In genomic region chr7:29179323-29179722, GRCm38 (mm10) we compare ENCODE assay signal across 7 mouse cellular contexts. TPM values are rescaled to one million over a fixed set of nuclear protein-coding genes. Genes with fewer than 3 reads are reported as not detected.
DNase-seq lines count a peak whose midpoint lies in the region; ATAC-seq and TF ChIP-seq lines count a peak whose summit lies in the region.

No protein-coding gene starts in this region.

- TF ChIP-seq CTCF in spleen, adult 2 months (IDR thresholded peaks at IDR 0.05; ENCODE audit: extremely low read depth, insufficient read depth, insufficient read length, insufficient replicate concordance) = no peak
- TF ChIP-seq CTCF in hindbrain, postnatal 0 days (IDR thresholded peaks at IDR 0.05; ENCODE audit: low read depth) = no peak

- intact Hi-C loops in left cerebral cortex, postnatal 36 days (cut with DNase I) = no loop called here

- H3K27ac ChIP-seq in spleen, adult 2 months (ENCODE audit: insufficient read depth, low read length) = no peak overlapping the region
- no peak overlapping the region for H3K27ac ChIP-seq in embryonic facial prominence, embryonic 10.5 days (replicated peaks)
- no peak overlapping the region for H3K27ac ChIP-seq in hindbrain, postnatal 0 days
- no peak overlapping the region for H3K27ac ChIP-seq in midbrain, embryonic 12.5 days (replicated peaks)

- H3K36me3 ChIP-seq in spleen, adult 2 months (ENCODE audit: control insufficient read depth, insufficient read depth, low read length) = peaks cover 21% of the 10 kb centered on the region
- H3K36me3 ChIP-seq in embryonic facial prominence, embryonic 10.5 days (replicated peaks) = peaks cover 43% of the 10 kb centered on the region
- H3K36me3 ChIP-seq in hindbrain, postnatal 0 days (ENCODE audit: insufficient read depth, low read length) = peaks cover 22% of the 10 kb centered on the region
- peaks cover 27% of the 10 kb centered on the region for H3K36me3 ChIP-seq in midbrain, embryonic 12.5 days

- 18% methylated on average over 7 of the region's 7 CpGs for WGBS in spleen, adult 2 months
- WGBS in embryonic facial prominence, embryonic 10.5 days = 59% methylated on average over 7 of the region's 7 CpGs
- 59% methylated on average over 7 of the region's 7 CpGs for WGBS in hindbrain, postnatal 0 days
- WGBS in midbrain, embryonic 12.5 days = 54% methylated on average over 7 of the region's 7 CpGs

- no peak for ATAC-seq in hindbrain, postnatal 0 days
- ATAC-seq in midbrain, embryonic 12.5 days (ENCODE audit: low FRiP score, low read depth) = no peak

- H3K4me1 ChIP-seq in spleen, adult 2 months (ENCODE audit: control insufficient read depth, insufficient read depth, insufficient read length) = peaks cover 9% of the 10 kb centered on the region; the same call in 1 of the 2 replicates
- peaks cover 17% of the 10 kb centered on the region for H3K4me1 ChIP-seq in embryonic facial prominence, embryonic 10.5 days
- peaks cover 10% of the 10 kb centered on the region for H3K4me1 ChIP-seq in hindbrain, postnatal 0 days (ENCODE audit: insufficient read depth, low read length)
- peaks cover 17% of the 10 kb centered on the region for H3K4me1 ChIP-seq in midbrain, embryonic 12.5 days

- no peaks in the 10 kb centered on the region for H3K27me3 ChIP-seq in spleen, adult 2 months (ENCODE audit: control insufficient read depth, insufficient read depth, low read length)
- H3K27me3 ChIP-seq in embryonic facial prominence, embryonic 10.5 days (replicated peaks; ENCODE audit: low read depth, poor library complexity, severe bottlenecking) = peaks cover 11% of the 10 kb centered on the region
- 0 out of 2 replicates have a peak, but pooled peaks cover under 1% of the 10 kb centered on the region for H3K27me3 ChIP-seq in hindbrain, postnatal 0 days (ENCODE audit: insufficient read depth, low read length)
- peaks cover 10% of the 10 kb centered on the region for H3K27me3 ChIP-seq in midbrain, embryonic 12.5 days

- no peak for DNase-seq in spleen, adult 2 months (ENCODE audit: low read depth in 1 of 2, low spot score in 2 of 2)
- no peak for DNase-seq in spleen, postnatal 14 days (ENCODE audit: low spot score in 2 of 2)
- DNase-seq in embryonic facial prominence, embryonic 10.5 days (ENCODE audit: low spot score) = no peak
- no peak for DNase-seq in hindbrain, postnatal 0 days (ENCODE audit: low spot score)
- DNase-seq in adrenal gland, postnatal 10 days = no peak
- no peak for DNase-seq in left cerebral cortex, postnatal 36 days (ENCODE audit: low spot score in 2 of 2)

- H3K9me3 ChIP-seq in embryonic facial prominence, embryonic 10.5 days = no peaks in the 10 kb centered on the region
- H3K9me3 ChIP-seq in hindbrain, postnatal 0 days (ENCODE audit: low read length) = no peaks in the 10 kb centered on the region
- no peaks in the 10 kb centered on the region for H3K9me3 ChIP-seq in midbrain, embryonic 12.5 days

- TF ChIP-seq POLR2A in spleen, adult 2 months (IDR thresholded peaks at IDR 0.05; ENCODE audit: low read depth, low read length) = no peak

- H3K4me2 ChIP-seq in hindbrain, postnatal 0 days (ENCODE audit: low read depth, low read length) = peak overlapping the region; percentile 85
- H3K4me2 ChIP-seq in midbrain, embryonic 12.5 days (replicated peaks) = peak overlapping the region; percentile 85

- H3K9ac ChIP-seq in hindbrain, postnatal 0 days (replicated peaks; ENCODE audit: low read length) = peak overlapping the region; percentile 73
- H3K9ac ChIP-seq in midbrain, embryonic 12.5 days (replicated peaks) = peak overlapping the region; percentile 79

- peak overlapping the region; percentile 10; the same call in 1 of the 2 replicates for H3K4me3 ChIP-seq in spleen, adult 2 months (ENCODE audit: extremely low read depth, insufficient read depth, insufficient read length)
- peak overlapping the region; percentile 78 for H3K4me3 ChIP-seq in embryonic facial prominence, embryonic 10.5 days
- H3K4me3 ChIP-seq in hindbrain, postnatal 0 days (ENCODE audit: low read length) = peak overlapping the region; percentile 49
- H3K4me3 ChIP-seq in midbrain, embryonic 12.5 days = peak overlapping the region; percentile 69

RNA-seq across cellular contexts. Expression of gene Psmd8, which starts 1.2 kb away (rescaled TPM):
- polyA plus RNA-seq in spleen, adult 2 months (2012; rRNA removed) = 82.0 and 91.1 TPM in 2 replicates
- 303 and 307 TPM in 2 replicates for polyA plus RNA-seq in embryonic facial prominence, embryonic 10.5 days (2016; fragmentation: Nextera tagmentation; extraction: Ambion mirVana)
- total RNA-seq in hindbrain, postnatal 0 days (2014; rRNA removed) = 320 and 323 TPM in 2 replicates
- polyA plus RNA-seq in hindbrain, postnatal 0 days (2015; fragmentation: Nextera tagmentation; extraction: Ambion mirVana) = 285 and 286 TPM in 2 replicates
- 291 and 305 TPM in 2 replicates for polyA plus RNA-seq in midbrain, embryonic 12.5 days (2016; fragmentation: Nextera tagmentation; extraction: Ambion mirVana)
- 100 to 1,000 TPM; 214 to 221 TPM for total RNA-seq in adrenal gland, postnatal 10 days (2021)
- total RNA-seq in left cerebral cortex, postnatal 36 days (2021) = 100 to 1,000 TPM; 126 to 136 TPM

RNA-seq across cellular contexts. Expression of gene Spred3, which starts 9.1 kb away (rescaled TPM):
- 1.4 and 1.6 TPM in 2 replicates for polyA plus RNA-seq in spleen, adult 2 months (2012; rRNA removed)
- polyA plus RNA-seq in embryonic facial prominence, embryonic 10.5 days (2016; fragmentation: Nextera tagmentation; extraction: Ambion mirVana) = 3.3 and 4.1 TPM in 2 replicates
- 27.4 and 30.8 TPM in 2 replicates for total RNA-seq in hindbrain, postnatal 0 days (2014; rRNA removed)
- polyA plus RNA-seq in hindbrain, postnatal 0 days (2015; fragmentation: Nextera tagmentation; extraction: Ambion mirVana) = 11.1 and 11.2 TPM in 2 replicates
- 6.1 and 6.8 TPM in 2 replicates for polyA plus RNA-seq in midbrain, embryonic 12.5 days (2016; fragmentation: Nextera tagmentation; extraction: Ambion mirVana)
- total RNA-seq in adrenal gland, postnatal 10 days (2021) = 1 to 10 TPM; 4.8 to 9.6 TPM
- 10 to 100 TPM; 41.8 to 62.4 TPM for total RNA-seq in left cerebral cortex, postnatal 36 days (2021)

RNA-seq across cellular contexts. Expression of gene Ggn, which starts 9.3 kb away (rescaled TPM):
- 0.52 and 0.84 TPM in 2 replicates for polyA plus RNA-seq in spleen, adult 2 months (2012; rRNA removed)
- 0.48 and 0.55 TPM in 2 replicates for polyA plus RNA-seq in embryonic facial prominence, embryonic 10.5 days (2016; fragmentation: Nextera tagmentation; extraction: Ambion mirVana)
- 0.73 and 0.75 TPM in 2 replicates for total RNA-seq in hindbrain, postnatal 0 days (2014; rRNA removed)
- 0.41 and 0.74 TPM in 2 replicates for polyA plus RNA-seq in hindbrain, postnatal 0 days (2015; fragmentation: Nextera tagmentation; extraction: Ambion mirVana)
- 0.78 and 0.85 TPM in 2 replicates for polyA plus RNA-seq in midbrain, embryonic 12.5 days (2016; fragmentation: Nextera tagmentation; extraction: Ambion mirVana)
- 1 to 10 TPM in 1 of 2 experiments, under 1 TPM in 1; 0.69 to 1.3 TPM for total RNA-seq in adrenal gland, postnatal 10 days (2021)
- total RNA-seq in left cerebral cortex, postnatal 36 days (2021) = 1 to 10 TPM in 1 of 2 experiments, under 1 TPM in 1; 0.88 to 1.4 TPM

RNA-seq across cellular contexts. Expression of gene Fam98c, which starts 23.3 kb away (rescaled TPM):
- 40.3 and 44.4 TPM in 2 replicates for polyA plus RNA-seq in spleen, adult 2 months (2012; rRNA removed)
- 10.8 and 12.3 TPM in 2 replicates for polyA plus RNA-seq in embryonic facial prominence, embryonic 10.5 days (2016; fragmentation: Nextera tagmentation; extraction: Ambion mirVana)
- 48.7 and 67.4 TPM in 2 replicates for total RNA-seq in hindbrain, postnatal 0 days (2014; rRNA removed)
- polyA plus RNA-seq in hindbrain, postnatal 0 days (2015; fragmentation: Nextera tagmentation; extraction: Ambion mirVana) = 51.8 and 54.3 TPM in 2 replicates
- 17.4 and 20.4 TPM in 2 replicates for polyA plus RNA-seq in midbrain, embryonic 12.5 days (2016; fragmentation: Nextera tagmentation; extraction: Ambion mirVana)
- 10 to 100 TPM; 12.9 to 17.3 TPM for total RNA-seq in adrenal gland, postnatal 10 days (2021)
- 10 to 100 TPM; 35.3 to 40.3 TPM for total RNA-seq in left cerebral cortex, postnatal 36 days (2021)

RNA-seq across cellular contexts. Expression of gene Catsperg1, which starts 34.5 kb away (rescaled TPM):
- 1.6 and 2.0 TPM in 2 replicates for polyA plus RNA-seq in spleen, adult 2 months (2012; rRNA removed)
- 0.10 and 0.24 TPM in 2 replicates for polyA plus RNA-seq in embryonic facial prominence, embryonic 10.5 days (2016; fragmentation: Nextera tagmentation; extraction: Ambion mirVana)
- 1.8 and 2.4 TPM in 2 replicates for total RNA-seq in hindbrain, postnatal 0 days (2014; rRNA removed)
- 0.95 and 1.9 TPM in 2 replicates for polyA plus RNA-seq in hindbrain, postnatal 0 days (2015; fragmentation: Nextera tagmentation; extraction: Ambion mirVana)
- polyA plus RNA-seq in midbrain, embryonic 12.5 days (2016; fragmentation: Nextera tagmentation; extraction: Ambion mirVana) = 0.82 and 0.96 TPM in 2 replicates
- under 1 TPM; 0.42 to 0.61 TPM for total RNA-seq in adrenal gland, postnatal 10 days (2021)
- under 1 TPM; 0.52 to 0.75 TPM for total RNA-seq in left cerebral cortex, postnatal 36 days (2021)

Comparison
In these comparisons a context has a peak if more than half of its experiments do, and no peak if none do; other contexts are left out.
1. H3K4me3 ChIP-seq: peak in every context shown above with its lines; median percentile 78 in embryonic facial prominence, embryonic 10.5 days; 69 in midbrain, embryonic 12.5 days; 49 in hindbrain, postnatal 0 days; 10 in spleen, adult 2 months.